Mouse (Mus musculus): ENCODE data around the gene Zmynd8.

- TF ChIP-seq EP300 (IDR thresholded peaks at IDR 0.05; ENCODE audit: low read depth), result no peak
- TF ChIP-seq CTCF (IDR thresholded peaks at IDR 0.05; ENCODE audit: low read depth), result no peak
These were observed 57.0 kb downstream of the Zmynd8 start for GRCm38 (mm10) chr2:165841805-165842204.

Data from heart, postnatal 0 days (tissue).